Mouse (Mus musculus) liver, postnatal 0 days (tissue): Measurements from ENCODE around the gene Sh3glb1.

Experiments
- CTCF ChIP-seq: sonication (generic); IDR thresholded peaks from 2 replicates; pipeline ENCODE4 v1.5.1; 2016; ENCODE audit warnings: antibody characterized with exemption, low read depth
- EP300 ChIP-seq: IDR thresholded peaks from 2 replicates; pipeline ENCODE4 v1.6.1; 2016; ENCODE audit warnings: antibody characterized with exemption, low read depth, mild to moderate bottlenecking

DNA sequence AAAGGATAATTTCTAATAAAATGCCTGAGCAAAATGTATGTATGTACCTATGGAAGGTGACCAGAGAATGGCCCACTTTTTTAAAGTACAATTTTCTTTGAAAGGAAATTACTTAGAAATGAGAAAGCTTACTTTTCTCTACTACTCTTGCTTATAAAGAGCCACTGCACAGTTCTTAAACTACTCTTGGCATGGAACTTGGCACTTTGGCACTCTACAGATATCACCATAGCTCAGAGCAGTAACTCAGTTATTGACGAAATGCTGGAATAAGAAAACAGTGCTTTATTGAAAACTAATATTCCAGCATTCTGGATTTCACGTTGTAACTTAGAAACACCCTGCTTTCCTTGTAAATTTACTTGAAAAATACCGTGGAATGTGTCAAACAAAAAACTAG, 3.0 kb downstream of the Sh3glb1 start:
- no peak for TF ChIP-seq CTCF
- no peak for TF ChIP-seq EP300
